Mouse (Mus musculus): ENCODE results near the gene Wdr70. TPM values are rescaled to one million over a fixed set of nuclear protein-coding genes. Genes with fewer than 3 reads are reported as not detected.

Wdr70 gene
- polyA plus RNA-seq, 1 experiment from 2014 or later: 76.5 TPM

- Histone ChIP-seq H3K4me3 (no peak overlapping the region), H3K36me3 (0 out of 2 replicates have a peak, but pooled peaks cover 10% of the 10 kb centered on the region), H3K27me3 (ENCODE audit: insufficient read depth, poor library complexity, severe bottlenecking) (no peaks in the 10 kb centered on the region), H3K9me3 (no peaks in the 10 kb centered on the region), H3K4me1 (replicated peaks) (no peaks in the 10 kb centered on the region), H3K27ac (no peak overlapping the region)
- DNase-seq (ENCODE audit: low spot score): no peak
- 88% methylated on average over 6 of the region's 6 CpGs for WGBS
Observed at GRCm38 (mm10) chr15:7962786-7963185, 136.2 kb downstream of the Wdr70 start.

DNA sequence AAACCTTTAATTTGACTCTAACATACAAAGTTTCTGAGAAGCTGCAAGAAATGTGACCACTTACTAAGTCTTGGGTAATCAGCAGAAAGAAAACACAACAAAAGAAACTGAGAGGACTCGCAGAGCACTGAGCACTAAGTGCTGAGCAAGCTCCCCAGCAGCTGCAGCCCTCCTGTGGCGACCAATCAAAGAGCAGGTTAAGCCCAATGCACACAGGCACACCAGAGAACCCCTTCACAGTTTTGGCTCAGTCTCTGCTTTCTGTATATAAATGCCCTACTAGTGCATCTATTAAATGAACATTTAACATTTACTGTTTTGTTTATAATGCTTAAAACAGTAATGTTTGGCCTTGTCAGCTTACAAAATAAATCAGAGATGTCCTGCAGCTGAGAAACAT is 137.5 kb downstream of the Wdr70 start:
- no peaks in the 10 kb centered on the region for H3K27me3 ChIP-seq (ENCODE audit: insufficient read depth, poor library complexity, severe bottlenecking)
- H3K27ac ChIP-seq: no peak overlapping the region
- H3K4me3 ChIP-seq: no peak overlapping the region
- no peaks in the 10 kb centered on the region for H3K4me1 ChIP-seq (replicated peaks)
- WGBS: 19% methylated on average over 2 of the region's 2 CpGs
- no peak for DNase-seq (ENCODE audit: low spot score)
- 0 out of 2 replicates have a peak, but pooled peaks cover 10% of the 10 kb centered on the region for H3K36me3 ChIP-seq
- no peaks in the 10 kb centered on the region for H3K9me3 ChIP-seq

- no peaks in the 10 kb centered on the region for H3K9me3 ChIP-seq
- no peak for DNase-seq (ENCODE audit: low spot score)
- H3K27me3 ChIP-seq (ENCODE audit: insufficient read depth, poor library complexity, severe bottlenecking): no peaks in the 10 kb centered on the region
- H3K4me3 ChIP-seq: no peak overlapping the region
- H3K27ac ChIP-seq: no peak overlapping the region
- WGBS: 77% methylated on average over 1 of the region's 1 CpGs
- H3K4me1 ChIP-seq (replicated peaks): no peaks in the 10 kb centered on the region
- H3K36me3 ChIP-seq: 0 out of 2 replicates have a peak, but pooled peaks cover 6% of the 10 kb centered on the region
Observed at GRCm38 (mm10) chr15:7956899-7957298, 142.1 kb downstream of the Wdr70 start.

DNA sequence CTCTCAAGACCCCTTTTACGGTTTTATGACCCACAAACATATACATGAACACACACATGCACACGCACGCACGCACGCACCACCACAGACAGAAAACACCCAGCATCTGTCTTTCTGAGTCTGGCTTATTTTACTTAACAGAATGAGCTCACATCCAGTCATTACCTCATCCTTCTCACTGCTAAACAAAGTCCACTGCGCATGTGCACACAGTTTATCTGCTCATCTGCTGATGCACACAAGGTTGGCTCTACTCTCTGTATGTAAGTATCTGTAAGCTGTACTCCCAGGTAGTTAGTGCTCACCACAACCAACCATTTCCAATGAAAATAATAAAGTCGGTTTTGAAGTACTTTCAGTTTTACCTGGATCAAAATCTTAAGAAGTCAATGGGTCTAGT is 148.4 kb downstream of the Wdr70 start:
- H3K36me3 ChIP-seq: no peaks in the 10 kb centered on the region
- no peak overlapping the region for H3K27ac ChIP-seq
- WGBS: 96% methylated on average over 7 of the region's 7 CpGs
- DNase-seq (ENCODE audit: low spot score): no peak
- H3K4me3 ChIP-seq: no peak overlapping the region
- no peaks in the 10 kb centered on the region for H3K27me3 ChIP-seq (ENCODE audit: insufficient read depth, poor library complexity, severe bottlenecking)
- H3K9me3 ChIP-seq: no peaks in the 10 kb centered on the region
- no peaks in the 10 kb centered on the region for H3K4me1 ChIP-seq (replicated peaks)

DNA sequence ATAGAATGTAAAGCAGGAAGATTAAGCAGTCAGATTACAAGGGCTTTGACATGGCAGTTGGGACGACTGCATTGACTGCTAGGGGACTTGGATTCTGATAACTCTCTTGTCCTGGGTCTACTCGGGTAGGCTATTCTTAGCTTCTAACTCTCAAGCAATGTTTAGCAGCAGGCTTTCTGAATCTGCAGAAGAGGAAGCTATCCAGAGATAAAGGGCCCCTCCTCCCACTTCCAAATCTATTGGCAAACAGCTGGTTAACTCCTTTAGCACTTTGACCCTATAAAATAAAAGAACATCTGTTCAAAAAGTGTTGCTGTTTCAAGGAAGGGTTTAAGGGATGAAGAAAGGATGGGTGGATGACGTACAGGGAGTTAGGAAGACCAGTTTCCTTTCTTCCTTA is 157.3 kb downstream of the Wdr70 start:
- 74% methylated on average over 3 of the region's 3 CpGs for WGBS
- no peaks in the 10 kb centered on the region for H3K27me3 ChIP-seq (ENCODE audit: insufficient read depth, poor library complexity, severe bottlenecking)
- H3K36me3 ChIP-seq: no peaks in the 10 kb centered on the region
- no peak for DNase-seq (ENCODE audit: low spot score)
- H3K27ac ChIP-seq: no peak overlapping the region
- no peaks in the 10 kb centered on the region for H3K9me3 ChIP-seq
- H3K4me1 ChIP-seq (replicated peaks): no peaks in the 10 kb centered on the region
- H3K4me3 ChIP-seq: no peak overlapping the region

DNA sequence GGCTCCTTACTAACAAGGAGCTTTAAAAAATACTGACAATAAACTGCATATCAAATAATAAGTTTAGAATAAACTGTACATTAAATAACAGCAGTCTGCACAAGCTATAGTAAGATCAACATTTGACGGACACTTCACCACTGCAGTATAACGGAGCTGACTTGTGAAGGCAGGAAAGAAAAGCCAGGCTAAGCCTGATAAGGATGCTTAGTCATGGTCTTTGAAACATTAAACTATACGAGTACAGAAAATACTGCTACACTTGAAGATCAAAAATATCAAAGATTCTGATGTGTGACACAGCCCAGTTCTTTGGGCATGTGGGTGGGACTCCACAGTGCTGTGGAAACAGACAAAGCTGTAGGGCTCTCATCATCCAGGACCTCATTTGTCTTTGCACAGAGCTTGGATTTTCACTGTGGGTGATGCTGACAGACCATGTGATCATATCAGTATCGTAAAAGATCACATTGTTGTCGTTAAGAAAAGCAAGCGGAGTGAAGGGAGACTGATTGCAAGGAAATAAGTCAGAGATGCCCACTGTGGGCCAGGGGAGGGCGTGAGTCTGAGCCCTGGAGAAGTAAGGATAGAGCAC is 163.3 kb downstream of the Wdr70 start:
- no peaks in the 10 kb centered on the region for H3K27me3 ChIP-seq (ENCODE audit: insufficient read depth, poor library complexity, severe bottlenecking)
- H3K9me3 ChIP-seq: no peaks in the 10 kb centered on the region
- no peaks in the 10 kb centered on the region for H3K36me3 ChIP-seq
- no peak for DNase-seq (ENCODE audit: low spot score)
- H3K27ac ChIP-seq: no peak overlapping the region
- H3K4me3 ChIP-seq: no peak overlapping the region
- WGBS: 93% methylated on average over 7 of the region's 7 CpGs
- H3K4me1 ChIP-seq (replicated peaks): peaks cover 3% of the 10 kb centered on the region; the same call in 1 of the 2 replicates

GRCm38 (mm10) chr15:7934580-7934979 is 164.4 kb downstream of the Wdr70 start:
- H3K4me1 ChIP-seq (replicated peaks): peaks cover 3% of the 10 kb centered on the region; the same call in 1 of the 2 replicates
- no peak overlapping the region for H3K27ac ChIP-seq
- no peaks in the 10 kb centered on the region for H3K27me3 ChIP-seq (ENCODE audit: insufficient read depth, poor library complexity, severe bottlenecking)
- no peaks in the 10 kb centered on the region for H3K9me3 ChIP-seq
- H3K36me3 ChIP-seq: no peaks in the 10 kb centered on the region
- no peak overlapping the region for H3K4me3 ChIP-seq
- DNase-seq (ENCODE audit: low spot score): no peak
- 71% methylated on average over 4 of the region's 4 CpGs for WGBS

GRCm38 (mm10) chr15:7934105-7934504 is 164.9 kb downstream of the Wdr70 start:
- Histone ChIP-seq H3K36me3 (no peaks in the 10 kb centered on the region), H3K9me3 (no peaks in the 10 kb centered on the region), H3K4me3 (no peak overlapping the region), H3K27me3 (ENCODE audit: insufficient read depth, poor library complexity, severe bottlenecking) (no peaks in the 10 kb centered on the region), H3K4me1 (replicated peaks) (peaks cover 3% of the 10 kb centered on the region; the same call in 1 of the 2 replicates), H3K27ac (no peak overlapping the region)
- WGBS: 71% methylated on average over 16 of the region's 16 CpGs
- peak; percentile 6 for DNase-seq (ENCODE audit: low spot score)

DNA sequence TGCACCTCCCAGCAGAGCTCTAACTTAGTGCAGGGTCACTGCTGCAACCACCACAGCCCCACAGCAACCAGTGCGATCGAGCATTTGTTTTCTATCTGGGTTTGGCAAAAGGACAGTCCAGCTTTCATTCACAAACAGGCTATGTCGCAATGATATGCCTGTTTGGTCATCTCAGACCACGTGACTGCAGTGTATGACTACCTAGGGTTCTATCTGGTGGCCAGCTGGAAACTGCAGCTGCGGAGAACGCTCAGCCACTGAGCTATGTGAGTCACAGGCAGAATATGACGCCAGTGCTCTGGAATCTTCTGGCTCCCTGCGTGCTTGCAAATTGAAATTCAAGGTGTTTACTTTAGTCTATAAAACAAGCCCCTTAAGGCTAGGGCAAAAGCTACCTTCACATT is 167.4 kb downstream of the Wdr70 start:
- Histone ChIP-seq H3K9me3 (no peaks in the 10 kb centered on the region), H3K27me3 (ENCODE audit: insufficient read depth, poor library complexity, severe bottlenecking) (no peaks in the 10 kb centered on the region), H3K4me3 (no peak overlapping the region), H3K36me3 (no peaks in the 10 kb centered on the region), H3K27ac (no peak overlapping the region), H3K4me1 (replicated peaks) (peaks cover 3% of the 10 kb centered on the region; the same call in 1 of the 2 replicates)
- no peak for DNase-seq (ENCODE audit: low spot score)
- 91% methylated on average over 8 of the region's 8 CpGs for WGBS

GRCm38 (mm10) chr15:7925382-7925781 is 173.6 kb downstream of the Wdr70 start:
- Histone ChIP-seq H3K27ac (no peak overlapping the region), H3K4me1 (replicated peaks) (no peaks in the 10 kb centered on the region), H3K36me3 (peaks cover 12% of the 10 kb centered on the region; the same call in 1 of the 2 replicates), H3K9me3 (no peaks in the 10 kb centered on the region), H3K27me3 (ENCODE audit: insufficient read depth, poor library complexity, severe bottlenecking) (no peaks in the 10 kb centered on the region), H3K4me3 (no peak overlapping the region)
- 92% methylated on average over 4 of the region's 4 CpGs for WGBS
- DNase-seq (ENCODE audit: low spot score): no peak

- peaks cover 24% of the 10 kb centered on the region for H3K36me3 ChIP-seq
- H3K9me3 ChIP-seq: no peaks in the 10 kb centered on the region; the same call in 1 of the 2 replicates
- H3K27me3 ChIP-seq (ENCODE audit: insufficient read depth, poor library complexity, severe bottlenecking): no peaks in the 10 kb centered on the region
- 94% methylated on average over 4 of the region's 4 CpGs for WGBS
- H3K4me3 ChIP-seq: no peak overlapping the region
- DNase-seq (ENCODE audit: low spot score): no peak
- H3K27ac ChIP-seq: no peak overlapping the region
- no peaks in the 10 kb centered on the region for H3K4me1 ChIP-seq (replicated peaks)
Observed at GRCm38 (mm10) chr15:7923281-7923680, 175.7 kb downstream of the Wdr70 start.

- no peaks in the 10 kb centered on the region for H3K4me1 ChIP-seq (replicated peaks)
- no peak for DNase-seq (ENCODE audit: low spot score)
- no peak overlapping the region for H3K27ac ChIP-seq
- H3K9me3 ChIP-seq: peaks cover 5% of the 10 kb centered on the region; the same call in 1 of the 2 replicates
- no peak overlapping the region for H3K4me3 ChIP-seq
- peaks cover 29% of the 10 kb centered on the region for H3K36me3 ChIP-seq
- H3K27me3 ChIP-seq (ENCODE audit: insufficient read depth, poor library complexity, severe bottlenecking): no peaks in the 10 kb centered on the region
- WGBS: 92% methylated on average over 14 of the region's 14 CpGs
Observed at GRCm38 (mm10) chr15:7922291-7923037, 176.5 kb downstream of the Wdr70 start.

DNA sequence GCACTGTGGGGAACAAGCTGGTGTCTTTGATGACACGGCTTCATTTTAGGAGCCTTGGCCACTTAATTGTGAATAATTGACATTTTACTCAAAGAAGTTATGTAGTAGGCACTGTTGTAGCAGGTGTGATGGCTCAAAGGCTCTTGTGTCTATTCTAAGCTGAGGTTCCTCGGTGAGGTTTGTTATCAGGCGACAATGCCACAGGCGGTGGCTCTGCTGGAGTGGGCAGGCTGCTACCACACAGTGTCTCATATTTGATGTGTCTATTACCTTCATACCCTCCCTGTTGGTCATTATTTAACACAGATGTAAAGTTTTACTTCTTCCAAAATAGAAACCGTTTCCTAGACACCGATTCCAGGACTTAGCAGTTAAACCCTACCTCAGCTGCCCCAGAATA is 177.9 kb downstream of the Wdr70 start:
- WGBS: 95% methylated on average over 6 of the region's 6 CpGs
- DNase-seq (ENCODE audit: low spot score): no peak
- Histone ChIP-seq H3K27ac (no peak overlapping the region), H3K4me3 (no peak overlapping the region), H3K36me3 (peaks cover 29% of the 10 kb centered on the region), H3K4me1 (replicated peaks) (no peaks in the 10 kb centered on the region), H3K9me3 (peaks cover 5% of the 10 kb centered on the region; the same call in 1 of the 2 replicates), H3K27me3 (ENCODE audit: insufficient read depth, poor library complexity, severe bottlenecking) (no peaks in the 10 kb centered on the region)
